Mouse (Mus musculus) ZHBTc4 (cell line): ENCODE measurements at regions not wholly inside any gene's neighbourhood (a gene's known extent, or its start where the extent isn't known, plus 50 kb on each side); places are given as distances from the start of the nearest gene placed in this dataset.

Experiments
- DNase-seq: peaks from one replicate; pipeline ENCODE4 v3.0.0-alpha.2; 2011; ENCODE audit warnings: low read depth, low spot score

DNA sequence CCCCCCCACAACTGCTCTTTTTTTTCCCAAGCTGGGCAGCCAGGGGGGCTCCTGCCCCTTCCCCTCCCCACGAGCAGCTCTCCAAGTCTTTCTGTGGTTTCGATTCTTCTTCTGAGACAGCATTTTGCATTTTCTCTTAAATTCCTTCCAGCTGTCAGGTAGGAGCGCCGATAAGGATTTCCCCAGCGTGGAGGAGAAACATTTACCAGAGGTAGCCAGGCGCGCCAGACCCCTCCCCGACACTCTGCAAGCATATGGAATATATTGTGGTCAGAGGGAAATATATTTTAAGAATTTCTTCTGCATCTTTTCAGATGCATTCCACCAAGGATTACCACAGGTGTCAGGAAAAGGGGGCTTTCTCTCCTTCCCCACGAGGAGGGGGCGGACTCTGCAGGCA lies 111.9 kb downstream of the Tbx5 start:
- DNase-seq, result no peak

DNA sequence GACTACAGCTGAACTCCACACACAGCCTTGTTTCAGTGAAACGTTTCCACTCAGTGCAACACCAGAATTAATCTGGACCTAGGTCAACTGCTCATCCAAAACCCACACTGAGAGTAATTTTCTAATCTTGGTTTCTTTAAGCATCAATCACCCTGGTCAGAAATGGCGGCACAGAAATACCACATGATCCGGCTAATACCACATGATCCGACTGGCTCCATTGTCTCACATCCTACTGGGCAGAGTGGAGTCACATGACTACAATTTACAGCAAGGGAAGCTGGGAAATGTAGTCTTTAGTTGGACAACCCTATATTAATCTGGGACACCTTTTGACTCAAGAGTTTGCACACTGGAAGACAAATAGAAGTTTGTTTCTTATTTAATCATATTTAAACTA lies 115.9 kb downstream of the Tbx5 start:
- peak; percentile 38 for DNase-seq

DNA sequence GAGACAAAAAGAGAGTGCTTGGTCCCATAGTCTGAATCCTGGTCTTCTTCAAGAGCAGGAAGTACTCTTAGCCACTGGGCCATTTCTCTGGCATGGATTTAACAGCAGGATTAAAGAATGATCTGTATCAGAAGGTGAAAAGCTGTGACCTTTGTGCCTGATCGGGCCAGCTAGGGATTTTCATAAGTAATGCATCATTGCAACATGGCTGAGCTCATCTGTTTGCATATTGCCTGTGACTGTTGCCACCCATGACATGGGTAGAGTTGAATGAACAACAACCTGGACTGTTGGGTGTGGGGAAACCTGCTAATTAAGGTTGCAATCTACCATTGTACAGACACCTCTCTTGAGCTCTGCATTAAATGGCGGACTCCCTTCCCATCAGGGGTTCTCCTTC lies 119.6 kb downstream of the Tbx5 start:
- no peak for DNase-seq

DNA sequence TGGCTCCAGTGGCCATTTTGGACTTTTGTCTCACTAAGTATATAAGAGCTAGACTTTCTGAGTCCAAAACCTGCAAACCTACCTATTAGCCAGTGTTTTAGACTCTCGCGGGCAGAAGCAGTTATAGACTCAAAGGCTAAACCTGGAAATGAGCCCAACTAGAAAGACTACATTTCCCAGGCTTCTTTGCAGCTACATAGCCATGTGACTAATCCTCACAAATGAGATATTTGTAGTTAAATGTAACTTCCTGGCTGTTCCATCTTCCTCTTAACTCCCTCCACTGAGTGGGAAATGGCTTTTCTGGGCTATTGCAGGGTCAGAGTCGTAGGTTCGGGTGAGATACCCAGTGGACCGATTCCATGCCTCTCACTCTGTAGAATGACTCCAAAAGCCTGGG lies 120.7 kb downstream of the Tbx5 start:
- DNase-seq, result no peak

DNA sequence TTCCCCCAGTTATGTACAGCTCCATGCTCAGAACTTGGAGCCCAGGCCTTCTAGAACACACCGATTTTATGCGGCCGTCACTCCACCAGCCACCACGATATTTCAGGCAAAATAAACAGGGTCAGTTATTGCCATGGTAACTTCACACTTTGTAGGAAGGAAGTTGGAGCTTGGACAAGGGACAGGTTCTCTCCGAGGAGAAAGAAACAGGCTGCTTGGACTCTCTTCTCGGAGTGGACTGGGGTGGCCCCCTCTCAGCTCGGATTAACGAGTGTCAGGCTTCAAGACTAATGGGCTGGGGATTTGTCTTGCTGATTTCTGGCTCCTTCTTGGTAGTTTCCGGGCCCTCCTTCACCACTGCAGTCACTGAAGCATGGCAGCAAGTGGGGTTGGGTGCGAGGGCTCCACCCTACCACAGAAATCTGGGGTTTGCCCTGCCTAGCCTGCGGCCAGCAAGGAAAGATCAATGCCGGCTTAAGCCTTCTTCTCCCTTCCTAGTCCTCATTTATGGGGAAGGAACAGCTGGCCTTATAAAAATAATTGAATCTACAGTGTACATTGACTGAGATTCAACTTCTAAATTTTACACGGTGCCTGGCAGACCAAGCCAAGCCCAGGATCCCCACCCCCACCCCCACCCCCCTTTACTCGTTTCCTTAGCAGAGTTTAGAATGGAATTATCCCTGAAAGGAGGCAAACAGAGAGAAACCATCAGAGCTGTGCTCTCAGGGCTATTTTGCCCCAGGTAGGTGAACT lies 121.5 kb downstream of the Tbx5 start:
- no peak for DNase-seq

DNA sequence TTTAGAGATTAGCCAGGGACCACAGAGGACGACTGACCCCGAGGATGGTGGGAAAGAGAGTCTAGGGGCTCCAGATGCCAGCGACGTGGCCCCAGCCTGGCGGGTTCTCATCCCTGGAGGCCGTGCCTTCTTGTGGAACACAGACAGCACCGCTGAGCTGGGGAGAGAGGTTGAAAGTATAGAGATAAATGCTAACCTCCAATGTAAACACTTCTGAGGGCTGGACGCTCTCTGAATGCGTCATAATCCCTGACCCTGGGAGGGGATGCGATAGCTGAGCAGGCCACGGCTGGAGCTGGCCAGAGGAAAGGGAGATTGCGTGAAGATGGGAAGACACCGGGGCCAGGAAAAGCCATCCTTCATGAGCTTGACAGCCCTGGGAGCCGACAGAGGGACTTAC lies 126.5 kb downstream of the Tbx5 start:
- DNase-seq, result no peak

- DNase-seq, result no peak
Measured at GRCm38 (mm10) chr5:119964751-119965150, 132.3 kb downstream of the Tbx5 start.

DNA sequence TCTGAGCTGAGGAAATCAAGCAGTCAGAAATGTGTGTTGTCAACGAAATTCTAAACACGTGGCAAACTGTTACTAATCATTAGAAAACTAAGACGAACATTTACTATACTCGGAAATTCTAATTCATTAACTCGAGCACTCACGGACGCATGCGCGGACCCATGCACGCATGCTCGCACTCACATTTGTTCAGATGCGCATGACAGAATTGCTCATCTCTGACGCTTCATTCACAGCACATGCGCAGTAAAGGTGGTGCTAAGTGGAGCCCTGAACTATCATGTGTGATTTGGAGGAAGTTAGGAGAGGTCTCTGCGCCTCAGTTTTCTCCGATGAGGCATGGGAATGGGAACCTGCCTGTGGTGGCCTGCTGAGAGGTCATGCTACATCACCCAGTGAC lies 138.8 kb downstream of the Tbx5 start:
- DNase-seq, result no peak

- no peak for DNase-seq
Measured at GRCm38 (mm10) chr5:119972802-119973437, 140.5 kb downstream of the Tbx5 start.

GRCm38 (mm10) chr5:119978096-119978715 lies 138.1 kb upstream of the Rbm19 start:
- peak; percentile 39 for DNase-seq

DNA sequence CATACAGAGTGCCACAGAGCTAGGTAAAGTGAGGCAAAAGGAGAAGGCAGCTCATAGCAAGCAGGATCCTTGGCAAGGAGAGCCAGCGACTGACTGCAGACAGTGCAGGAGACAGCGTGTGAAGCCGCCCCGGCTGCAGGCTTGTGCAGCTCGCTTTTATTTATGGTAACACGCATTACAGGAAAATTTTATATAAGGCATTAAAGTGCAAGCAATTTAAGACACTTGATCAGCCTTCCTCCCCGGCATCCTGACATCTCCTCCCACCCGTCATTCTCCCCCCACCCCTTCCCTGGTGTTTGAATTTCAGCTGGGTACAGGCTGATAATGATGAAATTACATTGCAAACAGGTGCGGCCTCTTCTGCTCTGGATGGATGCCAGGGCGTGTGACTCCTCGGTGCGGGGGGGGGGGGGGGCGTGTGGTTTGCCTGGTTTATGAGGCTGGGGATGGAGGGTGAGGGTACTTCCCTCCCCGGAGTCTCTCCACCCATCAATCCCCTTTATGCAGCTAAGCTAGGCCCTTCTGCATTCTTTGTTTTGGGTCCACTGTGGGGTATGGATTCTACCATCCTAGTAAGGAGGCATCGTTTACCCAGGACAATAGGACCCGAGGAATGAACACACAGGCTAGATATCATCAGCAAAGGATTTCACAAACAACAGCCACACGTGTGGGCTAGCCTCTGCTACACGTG lies 135.0 kb upstream of the Rbm19 start:
- DNase-seq, result no peak

- peak; percentile 22 for DNase-seq
Measured at GRCm38 (mm10) chr5:119984206-119984605, 132.1 kb upstream of the Rbm19 start.

DNA sequence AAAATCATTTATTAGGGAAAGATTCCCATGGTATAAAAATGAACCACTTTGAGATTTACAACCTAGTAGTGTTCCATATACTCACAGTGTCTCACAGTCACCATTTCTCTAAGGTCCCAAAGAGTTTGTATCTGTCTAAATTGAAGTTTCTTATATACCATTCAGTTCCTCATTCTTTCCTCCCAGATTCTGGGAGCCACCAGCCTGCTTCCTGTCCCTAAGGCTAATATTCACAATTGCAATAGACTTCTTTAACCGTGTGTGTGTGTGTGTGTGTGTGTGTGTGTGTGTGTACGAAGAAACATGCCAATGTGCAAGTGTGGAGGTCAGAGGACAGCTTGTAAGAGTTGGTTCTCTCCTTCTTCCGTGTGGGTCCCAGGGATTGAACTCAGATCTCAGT lies 124.1 kb upstream of the Rbm19 start:
- DNase-seq, result no peak

GRCm38 (mm10) chr5:119995726-119996125 lies 120.5 kb upstream of the Rbm19 start:
- no peak for DNase-seq

GRCm38 (mm10) chr5:120005696-120006469 lies 110.4 kb upstream of the Rbm19 start:
- DNase-seq, result no peak

DNA sequence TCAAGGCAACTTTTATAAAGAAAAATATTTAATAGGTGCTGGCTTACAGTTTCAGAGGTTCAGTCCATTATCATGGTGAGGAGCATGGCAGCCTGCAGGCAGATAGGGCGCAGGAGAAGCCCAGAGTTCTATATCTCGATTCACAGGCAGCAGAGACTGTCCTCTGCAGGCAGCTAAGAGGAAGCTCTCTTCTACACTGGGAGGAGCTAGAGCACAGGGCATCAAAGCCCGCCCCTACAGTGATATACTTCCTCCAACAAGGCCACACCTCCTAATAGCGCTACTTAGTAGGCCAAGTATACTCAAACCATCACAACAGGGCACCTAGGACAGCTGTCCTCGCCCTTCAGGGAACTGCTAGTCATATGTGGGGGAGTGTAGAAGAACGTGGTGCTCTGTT lies 108.5 kb upstream of the Rbm19 start:
- DNase-seq, result peak; percentile 17

DNA sequence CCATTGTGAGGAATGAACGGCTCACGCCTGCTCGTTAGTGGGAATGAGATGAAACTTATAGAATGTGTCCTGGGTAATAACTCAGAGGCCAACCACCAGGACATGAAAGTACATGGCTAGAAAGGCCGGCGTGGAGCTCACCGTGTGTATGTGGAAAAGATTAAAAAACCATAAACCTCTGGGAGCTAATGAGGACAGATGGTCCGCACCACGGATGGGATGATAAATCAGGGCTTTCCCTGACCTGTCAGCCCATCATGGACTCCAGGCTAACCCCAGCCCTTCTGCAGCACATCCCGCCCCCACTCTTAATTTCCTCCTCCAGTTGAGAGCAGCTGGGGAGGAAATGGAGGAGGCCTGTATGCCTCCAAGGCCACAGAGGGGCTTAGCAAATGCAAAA lies 108.0 kb upstream of the Rbm19 start:
- DNase-seq, result no peak

DNA sequence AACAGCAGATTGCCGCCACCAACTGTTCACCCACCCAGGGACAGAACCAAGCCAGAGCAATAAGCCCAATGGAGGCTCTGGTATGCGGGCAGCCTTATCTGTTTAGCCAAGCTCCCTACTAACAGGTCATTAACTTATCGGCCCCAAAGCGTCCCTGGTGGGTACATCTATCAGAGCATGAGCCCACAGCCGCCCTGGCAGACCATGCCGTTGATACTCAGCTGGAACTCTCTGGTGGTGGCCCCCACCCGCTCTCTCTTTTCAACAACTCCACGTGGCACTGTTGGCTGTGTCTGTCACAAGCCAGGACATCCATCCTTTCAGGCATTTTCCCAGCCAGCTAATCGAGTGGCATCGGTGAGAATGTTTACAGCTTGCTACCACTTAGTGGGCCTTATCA lies 100.8 kb upstream of the Rbm19 start:
- DNase-seq, result no peak

DNA sequence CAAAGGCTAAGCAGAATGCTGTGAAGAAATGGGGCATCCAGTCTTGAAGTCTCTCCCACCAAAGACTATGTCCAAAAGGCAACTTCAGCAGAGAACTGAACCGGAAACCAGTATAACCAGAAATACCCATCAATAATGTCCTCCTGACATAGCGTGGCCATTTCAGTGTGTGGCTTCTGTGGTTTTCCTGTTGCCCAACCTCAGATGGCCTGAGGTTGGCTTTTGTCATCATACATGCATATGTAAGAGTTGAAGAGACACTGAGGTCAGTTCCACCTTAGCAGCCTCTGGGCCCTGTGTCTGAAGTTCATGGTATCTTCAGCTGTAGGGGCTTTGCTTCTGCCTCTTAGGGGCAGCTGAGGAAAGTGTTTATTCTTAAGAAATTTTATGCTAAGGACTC lies 98.1 kb upstream of the Rbm19 start:
- DNase-seq, result no peak

DNA sequence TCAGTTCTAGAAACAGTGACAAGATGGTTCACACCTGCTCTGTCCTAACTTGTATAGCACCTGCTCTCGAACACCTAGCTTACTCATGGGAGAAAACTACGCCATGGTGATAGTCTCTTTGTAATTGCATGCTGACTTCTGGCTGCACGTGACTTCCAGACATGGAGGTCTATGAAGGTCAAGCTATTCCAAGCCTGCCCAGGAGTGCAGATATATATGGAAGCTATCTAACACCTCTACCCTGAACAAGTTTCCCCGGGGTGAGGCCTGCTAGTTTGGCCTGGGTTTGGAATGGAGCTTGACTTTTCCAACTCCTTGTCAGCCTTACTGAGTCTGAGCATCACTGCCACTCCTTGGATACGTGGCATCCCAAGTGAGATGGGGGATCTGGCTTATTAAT lies 95.5 kb upstream of the Rbm19 start:
- no peak for DNase-seq

DNA sequence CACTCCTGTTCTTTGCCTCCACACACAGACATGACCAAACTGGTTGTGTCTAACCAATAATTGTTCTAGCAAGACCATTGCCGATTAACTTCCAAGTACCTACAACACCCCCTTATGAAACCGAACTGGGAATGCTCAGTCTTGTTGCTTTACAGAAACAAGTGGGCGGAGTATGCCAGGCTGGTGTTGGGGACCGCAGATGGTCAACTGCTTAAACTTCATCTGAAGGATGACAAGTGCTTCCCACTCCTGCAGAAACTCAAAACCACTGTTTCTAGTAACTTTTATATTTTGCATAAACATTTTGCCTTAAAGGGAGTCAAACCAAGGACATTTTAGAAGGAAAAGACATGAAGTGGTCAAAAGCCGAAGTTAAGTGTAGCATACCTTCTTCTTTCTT lies 94.0 kb upstream of the Rbm19 start:
- DNase-seq, result no peak

DNA sequence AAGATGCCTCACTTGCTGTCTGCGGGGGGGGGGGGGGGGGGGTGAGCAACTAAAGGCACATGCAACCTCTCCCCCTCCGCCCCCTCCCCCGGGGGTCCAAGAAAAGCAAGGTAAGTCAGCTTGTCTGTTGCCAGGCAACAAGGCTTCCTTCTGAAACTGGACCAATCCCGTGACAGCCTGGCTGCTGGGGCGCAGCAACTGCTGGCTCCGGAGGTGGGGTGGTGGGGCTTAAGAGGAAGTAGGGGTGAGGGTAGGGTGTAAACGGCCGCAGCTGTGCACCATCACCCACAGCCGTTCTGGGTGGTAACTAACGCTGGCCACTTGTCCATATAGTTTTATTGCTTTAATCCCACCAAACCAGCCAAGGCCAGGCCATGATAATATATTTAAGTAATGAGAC lies 92.2 kb upstream of the Rbm19 start:
- no peak for DNase-seq
